Mouse (Mus musculus): ENCODE measurements around the gene Tspoap1.

- no peak for TF ChIP-seq POLR2A (IDR thresholded peaks at IDR 0.05; ENCODE audit: insufficient read depth, low read depth, low read length)
- TF ChIP-seq CTCF (IDR thresholded peaks at IDR 0.05; ENCODE audit: insufficient read depth, low read depth, low read length): no peak
Measured at GRCm38 (mm10) chr11:87750521-87750920, 9.8 kb upstream of the Tspoap1 start.

Measured in olfactory bulb, adult 2 months (tissue).